Mouse (Mus musculus) left cerebral cortex, adult 18-20 months (tissue): Measurements from ENCODE around the gene Olfr31. TPM values are rescaled to one million over a fixed set of nuclear protein-coding genes. Genes with fewer than 3 reads are reported as not detected.
A peak's percentile ranks its signal among the peaks of the same experiment; 100 is the strongest.

Experiments
- DNase-seq, 2 experiments: peaks; one replicate each; pipeline ENCODE4 v3.0.0; 2021 to 2022; ENCODE audit warnings: low spot score in 2 of 2, mixed read lengths in 1 of 2
- long read RNA-seq, 2 experiments: library from polyadenylated mRNA; stranded (forward); transcript quantifications; one replicate each; pipeline ENCODE4 v2.0.0; 2021
- total RNA-seq, 2 experiments: library from RNA; stranded (reverse); gene quantifications; 2 replicates each; pipeline ENCODE4 v1.2.3; 2021

Gene Olfr31
- not detected for total RNA-seq
- long read RNA-seq, experiment 1: 0 reads
- long read RNA-seq, experiment 2: 0 reads

DNA sequence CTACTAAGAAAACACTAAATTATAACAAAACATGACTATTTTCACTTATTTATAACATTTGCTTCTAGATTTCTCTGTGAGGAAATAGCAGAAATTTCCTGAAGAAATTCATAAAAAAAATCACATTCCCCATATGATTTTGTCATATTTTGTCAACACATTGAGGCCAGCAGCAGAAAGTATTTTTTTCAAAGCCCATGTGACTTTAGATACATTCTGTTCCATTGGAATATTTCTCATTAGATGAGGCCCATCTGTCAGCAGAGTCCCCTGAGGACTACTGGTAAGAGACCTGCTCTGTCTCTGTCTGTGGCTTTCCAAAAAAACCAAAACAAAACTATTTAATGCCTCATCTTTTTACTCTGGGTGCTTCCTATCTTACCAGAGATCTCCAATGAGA is at the start of gene Olfr31:
Gene Olfr31 (plus strand): TSS at position 301 of the 400 bp plus-strand sequence.
- DNase-seq: no peak

GRCm38 (mm10) chr14:14294426-14294825 is 28.2 kb upstream of the Olfr31 start:
- no peak for DNase-seq

DNA sequence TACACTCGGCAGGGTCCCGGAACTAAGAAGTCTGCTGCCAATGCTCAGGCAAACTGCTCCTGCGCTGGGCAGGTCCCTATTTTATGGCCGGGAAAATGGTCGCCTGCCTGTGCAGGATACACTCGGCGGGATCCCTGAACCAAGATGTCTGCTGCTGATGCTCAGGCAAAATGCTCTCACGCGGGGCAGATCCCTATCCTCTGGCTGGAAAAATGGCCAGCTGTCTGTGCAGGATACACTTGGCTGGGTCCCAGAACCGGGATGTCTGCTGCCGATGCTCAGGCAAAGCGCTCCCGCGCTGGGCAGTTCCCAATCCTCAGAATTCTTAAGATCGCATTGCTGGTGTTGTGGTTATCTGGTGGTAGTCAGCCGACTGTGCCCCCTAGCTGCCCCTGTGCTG is 13.7 kb upstream of the Olfr31 start:
- DNase-seq: no peak

- DNase-seq: no peak
Observed at GRCm38 (mm10) chr14:14309416-14309815, 13.2 kb upstream of the Olfr31 start.

GRCm38 (mm10) chr14:14345113-14345871 is 22.7 kb downstream of the Olfr31 start:
- peak; percentile 81 to 83 for DNase-seq

DNA sequence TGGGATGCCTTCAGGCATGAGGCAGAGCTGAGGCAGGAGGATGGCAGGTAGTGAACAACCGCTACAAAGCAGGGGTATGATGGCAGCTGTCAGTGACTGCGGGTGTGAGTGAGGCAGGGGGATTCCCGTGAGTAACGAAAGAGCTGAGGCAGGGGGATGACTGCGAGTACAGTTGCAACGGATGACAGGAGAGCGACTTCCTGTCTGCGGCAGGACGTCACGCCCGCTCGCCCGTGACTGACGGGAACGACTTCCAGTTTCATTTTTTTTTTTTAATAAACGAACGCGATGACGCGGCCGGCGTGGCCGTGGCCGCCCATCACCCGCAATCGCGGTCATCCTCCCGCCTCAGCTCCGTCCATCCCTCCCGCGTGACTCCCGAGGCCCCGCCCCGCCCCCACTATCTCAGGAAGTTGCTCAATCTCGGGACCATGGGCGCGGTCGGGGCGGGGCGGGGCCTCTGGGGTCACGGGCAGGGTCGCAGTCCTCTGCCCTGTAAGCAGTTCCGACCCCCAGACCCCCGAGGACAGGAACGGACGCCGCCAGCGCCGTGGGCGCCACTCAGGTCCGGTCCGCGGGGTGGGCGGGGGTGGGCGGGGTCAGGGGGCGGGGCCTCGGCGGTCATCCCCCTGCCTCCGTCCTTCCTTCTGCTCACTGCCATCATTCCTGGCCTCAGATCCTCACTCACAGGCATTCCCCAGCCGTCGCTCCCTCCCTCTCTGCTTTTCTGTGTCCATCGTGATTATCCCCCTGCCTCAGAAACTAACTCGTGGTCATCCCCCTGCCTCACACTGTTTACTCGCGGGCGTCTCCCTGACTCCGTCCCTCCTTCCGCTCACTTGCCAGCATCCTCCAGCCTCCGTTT is 23.6 kb downstream of the Olfr31 start, which contains the start of gene Il3ra:
Gene Il3ra (plus strand): TSS at position 328 of the 865 bp plus-strand sequence.
- peak; percentile 68 to 80 for DNase-seq

DNA sequence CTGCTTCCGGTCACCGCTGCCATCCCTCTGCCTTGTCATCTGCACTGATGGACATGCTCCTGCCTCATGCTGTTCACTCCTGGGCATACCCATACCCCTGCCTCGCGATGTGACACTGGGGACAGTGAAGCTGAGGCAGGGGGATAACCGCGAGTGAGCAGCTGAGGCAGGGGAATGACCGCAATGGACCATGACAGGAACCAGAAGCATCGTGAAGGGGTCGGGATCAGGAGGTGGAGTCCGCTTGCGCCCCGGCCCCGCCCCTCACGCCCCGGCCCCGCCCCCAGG is 24.1 kb downstream of the Olfr31 start:
- DNase-seq: no peak

- peak in 1 of 2 experiments; percentile 9 for DNase-seq
Observed at GRCm38 (mm10) chr14:14347151-14347835, 24.7 kb downstream of the Olfr31 start.

DNA sequence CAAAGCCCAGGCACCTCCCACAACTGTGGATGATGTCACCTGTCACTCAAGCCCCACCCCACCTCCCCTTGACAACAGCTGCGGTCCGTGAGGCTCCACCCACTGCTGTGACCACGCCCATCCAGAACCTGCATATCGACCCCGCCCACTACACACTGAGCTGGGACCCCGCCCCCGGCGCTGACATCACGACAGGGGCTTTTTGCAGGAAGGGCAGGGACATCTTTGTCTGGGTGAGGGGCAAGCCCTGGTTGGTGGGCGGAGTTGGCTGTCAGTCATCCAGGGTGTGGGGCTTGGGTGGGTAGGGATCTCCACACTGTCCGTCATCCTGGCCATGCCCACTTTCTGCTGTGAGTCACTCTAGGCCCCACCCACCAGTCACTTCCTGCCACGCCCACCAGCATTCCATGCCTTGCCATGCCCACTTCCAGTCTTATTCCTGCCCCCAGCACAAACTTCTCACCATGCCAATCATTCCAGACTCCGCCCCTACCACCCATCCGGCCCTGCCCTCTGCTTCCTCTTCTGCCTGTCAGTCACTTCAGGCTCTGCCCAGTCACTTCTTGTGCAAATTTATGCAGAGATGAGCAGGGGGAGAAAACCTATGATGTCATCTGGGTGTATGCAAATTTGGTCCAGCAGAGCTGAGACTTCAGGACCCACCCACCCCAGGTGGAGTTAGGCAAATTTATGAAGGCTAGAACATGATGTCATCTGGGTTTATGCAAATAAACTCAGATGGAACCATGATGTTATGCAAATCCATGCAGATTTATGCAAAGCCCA is 25.4 kb downstream of the Olfr31 start:
- peak in 1 of 2 experiments; percentile 24 for DNase-seq

DNA sequence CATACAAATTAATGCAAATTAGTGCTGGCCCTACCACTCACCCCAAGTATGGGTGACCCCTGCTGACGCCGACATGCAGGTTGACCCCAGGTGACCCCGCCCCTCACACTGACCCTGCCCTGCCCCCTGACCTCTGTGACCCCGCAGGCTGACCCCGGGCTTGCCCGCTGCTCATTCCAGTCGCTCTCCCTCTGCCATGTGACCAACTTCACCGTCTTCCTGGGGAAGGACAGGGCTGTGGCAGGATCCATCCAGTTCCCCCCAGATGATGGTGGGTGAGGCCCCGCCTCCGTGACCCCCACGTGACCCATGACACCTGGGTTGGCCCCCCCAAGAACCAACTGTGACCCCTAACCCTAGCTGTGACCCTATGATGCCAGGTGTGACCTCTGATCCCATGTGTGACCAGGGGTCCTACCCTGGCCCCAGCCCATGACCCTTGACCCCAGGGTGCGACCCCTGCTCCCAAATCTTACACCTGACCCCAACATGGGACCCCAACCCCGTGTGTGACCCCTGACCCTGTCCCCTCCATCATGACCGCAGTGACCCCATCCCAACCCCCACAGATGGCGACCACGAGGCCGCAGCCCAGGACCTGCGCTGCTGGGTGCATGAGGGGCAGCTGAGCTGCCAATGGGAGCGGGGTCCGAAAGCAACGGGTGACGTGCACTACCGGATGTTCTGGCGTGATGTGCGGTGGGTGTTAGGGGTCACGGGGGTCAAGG is 26.2 kb downstream of the Olfr31 start:
- DNase-seq: peak in 1 of 2 experiments; percentile 9

GRCm38 (mm10) chr14:14349485-14350262 is 27.0 kb downstream of the Olfr31 start:
- peak in 1 of 2 experiments; percentile 4 for DNase-seq

DNA sequence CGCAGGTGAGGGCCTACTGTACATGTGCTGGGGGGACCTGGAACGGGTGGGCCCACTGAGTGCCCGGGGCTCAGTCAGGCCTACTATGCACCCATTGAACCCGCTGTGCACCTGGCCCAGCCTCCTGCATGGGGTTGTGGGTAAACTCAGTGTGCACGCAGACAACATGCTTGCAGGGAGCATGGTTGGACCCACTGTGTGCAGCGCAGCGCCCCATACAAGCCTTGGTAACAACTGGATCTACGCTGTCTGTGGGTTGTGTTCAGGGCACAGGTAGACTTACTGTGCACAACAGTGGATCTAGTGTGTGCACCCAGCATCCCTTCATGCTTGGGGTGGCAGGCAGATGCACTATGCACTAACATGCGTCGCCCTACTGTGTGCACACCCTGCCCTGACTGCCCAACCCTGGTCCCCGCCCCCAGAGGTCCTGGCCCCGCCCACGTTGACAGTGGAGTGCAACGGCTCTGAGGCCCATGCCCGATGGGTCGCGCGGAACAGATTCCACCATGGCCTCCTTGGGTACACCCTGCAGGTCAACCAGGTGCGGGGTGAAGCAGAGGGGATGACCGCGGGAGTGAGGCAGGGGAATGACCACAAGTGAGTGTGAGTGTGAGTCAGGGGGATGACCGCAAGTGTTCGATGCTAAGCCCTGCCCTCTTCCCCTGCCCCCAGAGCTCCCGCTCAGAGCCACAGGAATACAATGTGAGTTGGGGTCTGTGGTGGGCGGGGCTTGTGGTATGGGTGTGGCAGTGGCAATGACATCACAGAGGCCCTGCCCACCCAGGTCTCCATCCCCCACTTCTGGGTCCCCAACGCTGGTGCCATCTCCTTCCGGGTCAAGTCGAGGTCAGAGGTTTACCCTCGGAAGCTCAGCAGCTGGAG is 27.9 kb downstream of the Olfr31 start:
- no peak for DNase-seq

GRCm38 (mm10) chr14:14351148-14351455 is 28.5 kb downstream of the Olfr31 start:
- DNase-seq: no peak

GRCm38 (mm10) chr14:14351721-14352590 is 29.3 kb downstream of the Olfr31 start:
- no peak for DNase-seq

DNA sequence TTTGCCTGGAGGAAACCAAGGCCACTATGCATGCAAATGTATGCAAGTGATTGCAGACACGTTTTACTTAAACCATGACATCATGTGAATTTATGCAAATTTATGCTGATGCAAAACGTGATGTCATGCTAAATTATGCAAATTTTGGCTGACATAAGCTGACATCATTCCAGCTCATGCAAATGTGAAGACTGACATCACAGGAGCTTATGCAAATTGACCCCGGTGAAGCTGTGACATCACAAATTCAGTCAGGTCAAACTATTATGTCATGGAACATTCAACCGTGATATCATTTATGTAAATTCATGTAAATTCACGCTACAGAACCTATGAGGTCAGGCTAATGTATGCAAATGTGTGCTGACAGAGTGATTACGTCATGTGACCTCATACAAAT is 30.0 kb downstream of the Olfr31 start:
- no peak for DNase-seq

DNA sequence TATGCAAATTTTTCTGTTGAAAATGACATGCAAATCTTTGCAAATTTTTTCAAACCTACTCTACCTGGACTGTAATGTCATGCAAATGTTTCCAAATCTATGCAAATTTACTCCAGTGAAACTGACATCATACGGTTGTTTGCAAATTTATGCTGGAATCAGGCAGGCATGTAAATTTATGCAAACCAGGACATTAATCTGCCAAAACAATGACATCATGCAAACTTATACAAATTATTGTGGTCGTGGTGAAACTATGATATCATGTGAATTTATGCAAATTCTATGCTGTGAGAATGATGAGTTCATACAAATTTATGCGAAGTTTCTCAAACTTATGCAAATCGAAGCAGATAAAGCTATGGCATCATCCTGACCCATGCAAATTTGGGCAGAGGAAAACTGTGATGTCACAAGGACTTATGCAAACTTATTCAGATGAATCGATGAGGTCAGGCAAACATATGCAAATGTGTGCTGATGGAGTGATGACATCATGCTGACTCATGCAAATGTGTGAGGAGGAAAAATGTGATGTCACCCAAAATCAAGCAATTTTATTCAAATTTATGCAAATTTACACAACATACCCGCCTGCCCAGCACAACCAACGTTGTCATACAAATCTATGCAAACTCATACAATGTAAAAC is 30.6 kb downstream of the Olfr31 start:
- DNase-seq: no peak
